Mouse (Mus musculus) intestine, postnatal 0 days (tissue): ENCODE data around the gene Pcnx3. TPM values are rescaled to one million over a fixed set of nuclear protein-coding genes. Genes with fewer than 3 reads are reported as not detected.

ENCODE experiments used
- ATAC-seq: fragments of 200-750 bp; cut with Nextera tagmentation; 2 replicates; pipeline ENCODE4 v1.8.0; 2017; ENCODE audit warnings: mild to moderate bottlenecking, moderate TSS enrichment, moderate library complexity
- H3K27ac ChIP-seq: fragments of 300-500 bp; sonication (generic); 2 replicates; pipeline ENCODE4 v1.5.1; 2014; ENCODE audit warnings: mild to moderate bottlenecking, low read depth, low read length, moderate library complexity
- H3K27me3 ChIP-seq: fragments of 300-500 bp; sonication (generic); replicated peaks from 2 replicates; pipeline ENCODE4 v1.6.1; 2014; ENCODE audit warnings: low read length, mixed read lengths; ENCODE audit not compliant: control insufficient read depth, insufficient read depth
- H3K36me3 ChIP-seq: fragments of 300-500 bp; sonication (generic); 2 replicates; pipeline ENCODE4 v1.6.1; 2014; ENCODE audit warnings: mild to moderate bottlenecking, moderate library complexity; ENCODE audit not compliant: control insufficient read depth, insufficient read depth
- H3K4me1 ChIP-seq: fragments of 300-500 bp; sonication (generic); replicated peaks from 2 replicates; pipeline ENCODE4 v1.6.1; 2014; ENCODE audit warnings: antibody characterized with exemption, low read length, mixed read lengths; ENCODE audit not compliant: control insufficient read depth, insufficient read depth
- H3K4me2 ChIP-seq: fragments of 300-500 bp; sonication (generic); replicated peaks from 2 replicates; pipeline ENCODE4 v1.6.1; 2014; ENCODE audit warnings: low read depth, mild to moderate bottlenecking, moderate library complexity
- H3K4me3 ChIP-seq: fragments of 300-500 bp; sonication (generic); 2 replicates; pipeline ENCODE4 v1.5.1; 2014; ENCODE audit warnings: low read depth, low read length
- H3K9ac ChIP-seq: fragments of 300-500 bp; sonication (generic); 2 replicates; pipeline ENCODE4 v1.6.1; 2014; ENCODE audit warnings: mild to moderate bottlenecking, low read depth, low read length
- H3K9me3 ChIP-seq: fragments of 300-500 bp; sonication (generic); 2 replicates; pipeline ENCODE4 v1.6.1; 2016; ENCODE audit warnings: mixed run types; ENCODE audit not compliant: control insufficient read depth
- CTCF ChIP-seq: sonication (generic); IDR thresholded peaks from 2 replicates; pipeline ENCODE4 v1.5.1; 2016; ENCODE audit warnings: low read depth, mild to moderate bottlenecking, control low read depth, antibody characterized with exemption, moderate library complexity
- WGBS: fragments of 180-500 bp; shearing (Covaris S2); extraction: QIAGEN DNeasy Blood & Tissue Kit; methylation state at CpG from one replicate; pipeline ENCODE4 v1.1.7; 2014; 5-methylcytosine and 5-hydroxymethylcytosine counted together
- polyA plus RNA-seq: library from polyadenylated mRNA; unstranded; fragments of >200 nt; fragmentation: Nextera tagmentation; extraction: Ambion mirVana; gene quantifications from 2 replicates; pipeline ENCODE4 v1.2.1, GENCODE M21; 2015

The Pcnx3 gene
- polyA plus RNA-seq, 1 experiment from 2014 or later = 9.3 TPM

DNA sequence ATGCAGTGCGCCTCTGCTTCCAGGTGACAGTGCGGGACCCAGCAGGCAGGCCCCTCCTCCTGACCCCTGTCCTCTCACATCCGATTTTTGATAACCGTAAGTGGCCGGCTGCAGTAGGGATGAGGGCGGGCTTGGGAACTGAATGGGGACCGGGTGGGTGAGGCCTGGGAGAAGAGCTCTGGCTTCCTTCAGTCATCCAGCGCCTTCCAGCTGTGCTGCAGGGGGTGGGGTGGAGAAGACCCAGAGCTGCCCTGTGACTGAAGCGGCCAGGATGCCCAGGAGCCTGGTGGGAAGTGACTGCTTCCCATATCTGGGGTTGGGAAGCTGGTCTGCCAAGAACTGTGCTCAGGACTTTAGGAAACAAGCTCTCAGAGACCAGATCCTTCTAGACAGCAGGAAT lies 48.4 kb downstream of the Pcnx3 start:
- no peak overlapping the region for H3K9ac ChIP-seq

GRCm38 (mm10) chr19:5638416-5639005 lies 50.2 kb downstream of the Pcnx3 start:
- Histone ChIP-seq H3K36me3 (peaks cover 41% of the 10 kb centered on the region), H3K4me3 (peak overlapping the region; percentile 85), H3K27me3 (no peaks in the 10 kb centered on the region), H3K9ac (peak overlapping the region; percentile 95), H3K27ac (no peak overlapping the region), H3K4me1 (peaks cover 6% of the 10 kb centered on the region; the same call in 1 of the 2 replicates), H3K9me3 (no peaks in the 10 kb centered on the region), H3K4me2 (peak overlapping the region; percentile 89)
- TF ChIP-seq CTCF = no peak
- no peak for ATAC-seq
- WGBS = 86% methylated on average over 18 of the region's 18 CpGs

More for the DNA sequence above, 48.4 kb downstream of the Pcnx3 start:
- peaks cover 6% of the 10 kb centered on the region; the same call in 1 of the 2 replicates for H3K4me1 ChIP-seq
- peaks cover 57% of the 10 kb centered on the region for H3K36me3 ChIP-seq
- no peak for TF ChIP-seq CTCF
- no peak overlapping the region for H3K4me3 ChIP-seq
- WGBS = 55% methylated on average over 9 of the region's 9 CpGs
- no peak overlapping the region for H3K27ac ChIP-seq
- no peak for ATAC-seq
- H3K4me2 ChIP-seq = no peak overlapping the region
- no peaks in the 10 kb centered on the region for H3K9me3 ChIP-seq
- no peaks in the 10 kb centered on the region for H3K27me3 ChIP-seq

GRCm38 (mm10) chr19:5637069-5638047 lies 51.4 kb downstream of the Pcnx3 start, which contains the start of gene Rela:
Gene Rela (plus strand): TSS chr19:5637483.
- no peaks in the 10 kb centered on the region for H3K9me3 ChIP-seq
- H3K27me3 ChIP-seq = no peaks in the 10 kb centered on the region
- TF ChIP-seq CTCF = no peak
- H3K27ac ChIP-seq = peak within 1 kb of the TSS; percentile 93
- peak within 1 kb of the TSS; percentile 95 for H3K9ac ChIP-seq
- under 1% methylated on average over 89 of the region's 109 CpGs for WGBS
- peak within 1 kb of the TSS; percentile 89 for H3K4me2 ChIP-seq
- peak; percentile 77 for ATAC-seq
- H3K4me3 ChIP-seq = peak within 1 kb of the TSS; percentile 85
- peaks cover 33% of the 10 kb centered on the region for H3K36me3 ChIP-seq
- peaks cover 6% of the 10 kb centered on the region; the same call in 1 of the 2 replicates for H3K4me1 ChIP-seq

- Histone ChIP-seq H3K27me3 (no peaks in the 10 kb centered on the region), H3K9ac (peak overlapping the region; percentile 95), H3K36me3 (peaks cover 25% of the 10 kb centered on the region), H3K9me3 (no peaks in the 10 kb centered on the region), H3K4me1 (peaks cover 6% of the 10 kb centered on the region; the same call in 1 of the 2 replicates), H3K27ac (peak overlapping the region; percentile 93), H3K4me3 (peak overlapping the region; percentile 85), H3K4me2 (peak overlapping the region; percentile 89)
- no peak for TF ChIP-seq CTCF
- 26% methylated on average over 12 of the region's 12 CpGs for WGBS
- ATAC-seq = peak; percentile 10; the same call in 1 of the 2 replicates
Observed at GRCm38 (mm10) chr19:5636571-5637041, 52.1 kb downstream of the Pcnx3 start.

GRCm38 (mm10) chr19:5636036-5636570 lies 52.6 kb downstream of the Pcnx3 start:
- peaks cover 6% of the 10 kb centered on the region; the same call in 1 of the 2 replicates for H3K4me1 ChIP-seq
- no peak overlapping the region for H3K27ac ChIP-seq
- ATAC-seq = no peak
- H3K9me3 ChIP-seq = no peaks in the 10 kb centered on the region
- no peak overlapping the region for H3K4me3 ChIP-seq
- no peak for TF ChIP-seq CTCF
- H3K9ac ChIP-seq = no peak overlapping the region
- H3K27me3 ChIP-seq = no peaks in the 10 kb centered on the region
- peaks cover 20% of the 10 kb centered on the region for H3K36me3 ChIP-seq
- no peak overlapping the region for H3K4me2 ChIP-seq
- WGBS = 67% methylated on average over 7 of the region's 7 CpGs

DNA sequence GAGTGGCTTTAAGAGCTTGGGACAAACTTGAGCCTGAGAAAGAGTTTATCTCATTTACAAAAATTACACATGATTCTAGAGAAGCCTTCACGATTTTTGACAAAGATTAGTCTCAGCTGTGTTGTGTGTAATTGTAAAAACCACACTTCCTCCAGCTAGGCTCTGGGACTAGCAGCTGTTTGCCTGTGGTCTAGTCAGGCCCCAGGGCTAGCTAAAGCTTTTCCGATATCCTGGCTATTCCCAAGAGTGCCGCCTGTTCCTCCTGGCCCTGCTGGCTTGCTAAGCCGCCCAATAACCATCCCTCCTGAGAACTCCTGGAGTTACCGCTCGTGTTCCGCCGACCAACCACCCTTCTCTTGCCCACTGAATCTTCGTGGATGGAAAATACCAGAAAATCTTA lies 56.6 kb downstream of the Pcnx3 start:
- WGBS = 79% methylated on average over 9 of the region's 9 CpGs
- no peak overlapping the region for H3K4me2 ChIP-seq
- no peak for TF ChIP-seq CTCF
- no peaks in the 10 kb centered on the region for H3K36me3 ChIP-seq
- no peak overlapping the region for H3K9ac ChIP-seq
- no peak overlapping the region for H3K27ac ChIP-seq
- no peaks in the 10 kb centered on the region; the same call in 1 of the 2 replicates for H3K4me1 ChIP-seq
- no peaks in the 10 kb centered on the region for H3K9me3 ChIP-seq
- ATAC-seq = no peak
- H3K27me3 ChIP-seq = no peaks in the 10 kb centered on the region
- no peak overlapping the region for H3K4me3 ChIP-seq
